Mouse (Mus musculus) limb, embryonic 10.5 days (tissue): Measurements from ENCODE around the gene Fam129c. TPM values are rescaled to one million over a fixed set of nuclear protein-coding genes. Genes with fewer than 3 reads are reported as not detected.

Source experiments
- DNase-seq: peaks from one replicate; pipeline ENCODE4 v3.0.0-alpha.2; 2017; ENCODE audit warnings: low spot score
- H3K27ac ChIP-seq: fragments of 300-500 bp; sonication (generic); 2 replicates; pipeline ENCODE4 v1.5.1; 2016; ENCODE audit warnings: mild to moderate bottlenecking
- H3K27me3 ChIP-seq: fragments of 300-500 bp; sonication (generic); 2 replicates; pipeline ENCODE4 v1.6.1; 2016; ENCODE audit warnings: low read depth, mild to moderate bottlenecking; ENCODE audit not compliant: poor library complexity, severe bottlenecking
- H3K36me3 ChIP-seq: fragments of 300-500 bp; sonication (generic); 2 replicates; pipeline ENCODE4 v1.6.1; 2016; ENCODE audit warnings: mild to moderate bottlenecking, moderate library complexity
- H3K4me1 ChIP-seq: fragments of 300-500 bp; sonication (generic); 2 replicates; pipeline ENCODE4 v1.6.1; 2016
- H3K4me3 ChIP-seq: fragments of 300-500 bp; sonication (generic); 2 replicates; pipeline ENCODE4 v1.5.1; 2016; ENCODE audit warnings: mild to moderate bottlenecking, moderate library complexity
- H3K9me3 ChIP-seq: fragments of 300-500 bp; sonication (generic); replicated peaks from 2 replicates; pipeline ENCODE4 v1.6.1; 2016; ENCODE audit warnings: mild to moderate bottlenecking
- WGBS: fragments of 180-500 bp; shearing (Covaris S2); methylation state at CpG from one replicate; pipeline ENCODE4 v1.1.7; 2016; 5-methylcytosine and 5-hydroxymethylcytosine counted together
- polyA plus RNA-seq: library from polyadenylated mRNA; unstranded; fragments of >200 nt; fragmentation: Nextera tagmentation; extraction: Ambion mirVana; gene quantifications from 2 replicates; pipeline ENCODE4 v1.2.1, GENCODE M21; 2016

The Fam129c gene
- polyA plus RNA-seq, 1 experiment from 2014 or later = 4.0 TPM

DNA sequence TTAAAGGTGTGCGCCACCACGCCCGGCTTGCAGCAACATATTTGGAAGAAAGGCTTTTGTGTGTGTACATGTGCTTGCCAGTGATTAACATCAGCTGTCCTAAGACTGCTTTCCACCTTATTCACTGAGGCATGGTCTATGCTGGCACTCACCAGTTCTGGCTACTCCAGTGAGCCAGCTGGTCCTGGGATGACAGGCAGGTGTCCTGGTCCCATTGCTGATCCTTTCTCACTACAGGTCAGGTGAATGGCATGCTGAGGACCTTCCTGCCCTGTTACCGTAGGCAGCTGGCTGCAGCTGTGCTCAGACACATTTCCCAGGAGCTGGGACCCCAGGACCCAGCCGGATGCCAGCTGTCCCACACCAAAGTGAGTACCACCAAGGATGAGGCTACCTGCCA, 1.4 kb downstream of the Fam129c start:
- Histone ChIP-seq H3K36me3 (peaks cover 17% of the 10 kb centered on the region), H3K27me3 (peaks cover 50% of the 10 kb centered on the region), H3K4me1 (peaks cover 34% of the 10 kb centered on the region), H3K27ac (no peak overlapping the region), H3K9me3 (no peaks in the 10 kb centered on the region), H3K4me3 (no peak overlapping the region)
- no peak for DNase-seq
- 92% methylated on average over 5 of the region's 5 CpGs for WGBS

- H3K27ac ChIP-seq = peak overlapping the region; percentile 73
- peak; percentile 62 for DNase-seq
- H3K4me1 ChIP-seq = peaks cover 23% of the 10 kb centered on the region
- 0 out of 2 replicates have a peak, but pooled peaks cover 3% of the 10 kb centered on the region for H3K36me3 ChIP-seq
- H3K4me3 ChIP-seq = peak overlapping the region; percentile 50
- peaks cover 64% of the 10 kb centered on the region for H3K27me3 ChIP-seq
- no peaks in the 10 kb centered on the region for H3K9me3 ChIP-seq
- 4% methylated on average over 65 of the region's 65 CpGs for WGBS
Measured at GRCm38 (mm10) chr8:71601939-71602665, 4.7 kb downstream of the Fam129c start.

DNA sequence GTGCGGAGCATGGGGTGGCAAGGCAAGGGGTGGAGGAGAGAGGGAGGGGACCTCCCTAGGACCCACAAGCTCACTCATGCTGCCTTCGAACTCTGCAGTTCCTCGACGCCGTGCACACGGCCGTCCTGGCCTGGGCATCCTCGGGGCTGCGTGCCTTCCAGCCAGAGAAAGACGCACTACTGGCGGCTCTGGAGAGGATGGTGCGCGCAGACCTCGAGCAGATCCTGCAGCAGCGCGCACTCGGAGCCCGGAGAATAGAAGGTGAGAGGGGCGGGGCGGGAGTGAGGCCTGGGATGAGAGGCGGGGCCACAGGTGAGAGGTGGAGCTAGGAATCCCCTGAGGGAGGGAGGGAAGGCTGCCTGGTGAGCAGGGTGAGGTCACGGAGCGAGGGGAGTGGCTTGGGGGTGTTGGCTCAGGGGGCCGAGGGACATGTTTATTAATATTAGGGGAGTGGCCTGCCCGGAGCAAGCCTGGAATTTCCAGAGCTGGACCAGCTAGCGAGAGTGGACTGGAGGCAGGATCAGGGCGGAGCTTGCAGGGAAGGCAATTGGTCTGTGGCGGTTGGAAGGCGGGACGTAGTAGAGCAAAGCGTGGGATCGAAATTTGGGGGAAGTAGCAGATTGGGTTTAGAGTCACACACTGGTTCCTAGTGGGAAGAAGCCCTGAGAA, 5.4 kb downstream of the Fam129c start:
- peaks cover 64% of the 10 kb centered on the region for H3K27me3 ChIP-seq
- under 1% methylated on average over 32 of the region's 32 CpGs for WGBS
- peaks cover 23% of the 10 kb centered on the region for H3K4me1 ChIP-seq
- DNase-seq = peak; percentile 84
- H3K4me3 ChIP-seq = peak overlapping the region; percentile 50
- H3K9me3 ChIP-seq = no peaks in the 10 kb centered on the region
- peak overlapping the region; percentile 73 for H3K27ac ChIP-seq
- H3K36me3 ChIP-seq = 0 out of 2 replicates have a peak, but pooled peaks cover 3% of the 10 kb centered on the region

DNA sequence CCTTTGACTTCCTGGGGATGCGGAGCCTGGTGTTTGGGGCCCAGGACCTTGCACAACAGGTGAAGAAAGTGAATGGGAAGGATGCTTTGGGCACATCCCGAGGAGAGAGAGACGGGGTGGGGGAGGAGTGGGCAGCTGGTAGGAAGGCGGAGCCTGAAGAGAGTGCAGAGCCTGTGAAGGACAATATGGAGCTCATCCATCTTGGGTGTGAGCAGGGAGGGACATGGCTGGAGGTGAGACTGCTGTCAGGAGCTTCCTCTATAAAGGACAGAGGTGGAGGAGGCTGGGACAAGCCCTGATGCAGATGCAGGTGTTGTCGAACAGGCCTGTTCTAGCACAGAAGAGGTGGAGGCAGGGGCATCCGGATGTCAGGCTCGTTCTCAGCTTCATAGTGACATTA, 6.6 kb downstream of the Fam129c start:
- H3K9me3 ChIP-seq = no peaks in the 10 kb centered on the region
- H3K4me1 ChIP-seq = peaks cover 23% of the 10 kb centered on the region
- DNase-seq = no peak
- H3K36me3 ChIP-seq = 0 out of 2 replicates have a peak, but pooled peaks cover 3% of the 10 kb centered on the region
- 52% methylated on average over 7 of the region's 7 CpGs for WGBS
- H3K27me3 ChIP-seq = peaks cover 62% of the 10 kb centered on the region
- H3K4me3 ChIP-seq = no peak overlapping the region
- no peak overlapping the region for H3K27ac ChIP-seq

DNA sequence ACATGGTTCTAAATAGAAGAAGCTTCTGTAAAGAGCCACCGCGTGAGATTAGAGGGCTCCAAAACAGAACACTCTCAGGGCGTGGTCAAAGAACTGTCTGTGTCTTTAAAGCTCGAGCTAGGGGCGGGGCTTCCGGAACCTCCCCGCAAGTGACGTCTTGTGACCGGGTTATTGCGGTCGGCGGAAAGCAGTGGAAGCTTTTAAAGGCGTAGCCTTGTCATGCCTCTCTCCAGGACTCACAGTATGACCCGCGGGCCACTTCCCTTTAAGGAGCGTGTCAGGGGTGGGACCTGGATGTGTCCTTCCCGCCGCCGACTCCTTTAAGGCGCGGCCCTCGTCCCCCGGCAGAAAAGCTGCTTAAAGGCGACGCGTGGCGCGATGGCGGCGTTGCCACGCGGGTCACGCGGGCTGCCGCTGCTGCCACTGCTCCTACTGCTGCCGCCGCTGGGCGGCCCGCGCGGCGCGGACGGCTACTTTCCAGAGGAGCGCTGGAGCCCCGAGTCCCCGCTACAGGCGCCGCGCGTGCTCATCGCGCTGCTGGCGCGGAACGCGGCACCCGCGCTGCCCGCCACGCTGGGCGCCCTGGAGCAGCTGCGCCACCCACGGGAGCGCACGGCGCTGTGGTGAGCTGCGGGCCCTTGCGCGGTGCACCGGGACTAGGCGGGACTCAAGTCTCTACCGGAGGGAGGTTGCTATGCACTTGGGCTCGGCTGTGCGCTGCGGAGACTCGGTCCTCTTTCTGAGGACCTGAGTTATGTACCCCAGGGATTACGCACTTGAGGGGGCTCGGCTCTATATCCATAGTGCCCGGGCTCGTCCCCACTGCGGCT, 13.6 kb downstream of the Fam129c start, which contains the start of gene Colgalt1:
Gene Colgalt1, plus strand, starts transcription at position 177 of the 830 bp plus-strand sequence.
- WGBS = under 1% methylated on average over 81 of the region's 82 CpGs

DNA sequence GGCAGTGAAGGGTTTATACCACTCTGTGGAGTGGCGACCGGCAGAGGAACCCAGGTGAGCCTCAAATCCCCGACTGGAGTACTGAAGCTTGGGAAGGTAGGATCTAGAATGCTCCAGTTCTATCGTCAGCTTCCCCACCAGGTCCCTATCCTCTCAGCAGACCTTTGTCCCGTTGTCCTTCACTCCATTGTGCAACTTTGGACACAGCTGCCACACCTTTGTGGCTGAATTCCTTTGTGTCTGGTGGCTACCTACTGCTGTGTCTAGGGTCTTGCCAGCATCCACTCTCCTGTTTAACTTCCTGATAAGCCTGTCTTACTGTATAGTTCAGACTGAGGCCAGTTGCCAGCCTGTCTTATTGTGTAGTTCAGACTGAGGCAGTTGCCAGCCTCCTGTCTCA, 14.7 kb downstream of the Fam129c start:
- H3K27ac ChIP-seq = no peak overlapping the region; the same call in 1 of the 2 replicates
- DNase-seq = no peak
- H3K9me3 ChIP-seq = no peaks in the 10 kb centered on the region
- no peaks in the 10 kb centered on the region for H3K27me3 ChIP-seq
- peaks cover 23% of the 10 kb centered on the region for H3K4me1 ChIP-seq
- peaks cover 46% of the 10 kb centered on the region for H3K36me3 ChIP-seq
- WGBS = 63% methylated on average over 5 of the region's 5 CpGs
- H3K4me3 ChIP-seq = peak overlapping the region; percentile 97

More for the DNA sequence above, 13.6 kb downstream of the Fam129c start, which contains the start of gene Colgalt1:
- Histone ChIP-seq H3K27me3 (no peaks in the 10 kb centered on the region), H3K9me3 (no peaks in the 10 kb centered on the region), H3K4me1 (peaks cover 23% of the 10 kb centered on the region), H3K36me3 (peaks cover 35% of the 10 kb centered on the region), H3K4me3 (peak within 1 kb of the TSS; percentile 97), H3K27ac (peak within 1 kb of the TSS; percentile 93)
- DNase-seq = peak; percentile 95

DNA sequence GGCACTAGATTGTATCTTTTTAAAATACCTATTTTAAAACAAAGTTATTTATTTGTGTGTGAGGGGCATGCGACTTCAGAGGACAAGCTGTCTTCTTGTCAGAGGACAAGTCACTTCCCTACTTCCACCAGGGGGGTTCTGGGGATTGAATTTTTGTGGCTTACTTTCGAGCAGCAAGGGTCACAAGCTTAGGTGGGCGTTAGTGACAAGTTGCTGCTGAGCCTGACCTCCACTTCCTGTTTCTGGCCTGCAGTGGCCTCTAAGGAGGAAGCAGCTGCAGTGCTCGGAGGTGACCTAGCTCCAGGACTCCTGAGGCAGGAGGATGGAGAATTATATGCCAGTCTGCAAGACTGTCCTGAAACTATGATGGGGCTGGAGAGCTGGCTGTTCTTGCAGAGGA, 16.0 kb downstream of the Fam129c start:
- Histone ChIP-seq H3K27ac (no peak overlapping the region), H3K27me3 (no peaks in the 10 kb centered on the region), H3K9me3 (no peaks in the 10 kb centered on the region), H3K4me3 (no peak overlapping the region; the same call in 1 of the 2 replicates), H3K36me3 (peaks cover 59% of the 10 kb centered on the region), H3K4me1 (peaks cover 23% of the 10 kb centered on the region)
- DNase-seq = no peak
- 46% methylated on average over 4 of the region's 4 CpGs for WGBS

GRCm38 (mm10) chr8:71619786-71620185, 22.3 kb downstream of the Fam129c start:
- Histone ChIP-seq H3K4me1 (no peaks in the 10 kb centered on the region), H3K9me3 (peaks cover 14% of the 10 kb centered on the region), H3K27ac (no peak overlapping the region), H3K27me3 (no peaks in the 10 kb centered on the region), H3K36me3 (peaks cover 98% of the 10 kb centered on the region), H3K4me3 (no peak overlapping the region)
- no peak for DNase-seq
- 97% methylated on average over 2 of the region's 2 CpGs for WGBS

DNA sequence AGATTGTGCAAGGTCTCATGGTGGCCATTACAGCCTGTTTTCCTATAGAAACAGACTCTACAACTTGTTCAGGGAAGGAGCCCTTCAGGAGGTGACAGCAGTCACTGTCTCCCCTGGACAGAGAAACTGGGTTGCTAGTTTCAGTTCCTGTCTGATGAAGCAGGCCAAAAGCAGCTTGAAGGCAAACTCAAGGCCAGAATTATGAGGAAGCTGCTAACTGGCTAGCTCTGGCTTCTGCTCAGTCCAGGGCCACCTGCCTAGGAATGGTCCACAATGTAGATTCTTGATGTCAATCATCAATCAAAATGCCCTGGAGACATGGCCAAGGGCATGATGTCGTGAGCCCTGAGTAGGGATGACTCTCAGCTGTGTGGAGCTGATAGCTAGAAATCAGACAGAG, 27.6 kb downstream of the Fam129c start:
- peaks cover 30% of the 10 kb centered on the region for H3K4me1 ChIP-seq
- DNase-seq = no peak
- peaks cover 9% of the 10 kb centered on the region for H3K27me3 ChIP-seq
- WGBS = 95% methylated on average over 1 of the region's 1 CpGs
- peaks cover 14% of the 10 kb centered on the region for H3K9me3 ChIP-seq
- no peak overlapping the region for H3K27ac ChIP-seq
- H3K36me3 ChIP-seq = peaks cover 64% of the 10 kb centered on the region
- no peak overlapping the region for H3K4me3 ChIP-seq

- Histone ChIP-seq H3K36me3 (peaks cover 47% of the 10 kb centered on the region), H3K4me3 (no peak overlapping the region), H3K27me3 (peaks cover 25% of the 10 kb centered on the region), H3K9me3 (peaks cover 14% of the 10 kb centered on the region), H3K4me1 (peaks cover 33% of the 10 kb centered on the region), H3K27ac (no peak overlapping the region)
- 83% methylated on average over 9 of the region's 9 CpGs for WGBS
- no peak for DNase-seq
Measured at GRCm38 (mm10) chr8:71626753-71627152, 29.3 kb downstream of the Fam129c start.

DNA sequence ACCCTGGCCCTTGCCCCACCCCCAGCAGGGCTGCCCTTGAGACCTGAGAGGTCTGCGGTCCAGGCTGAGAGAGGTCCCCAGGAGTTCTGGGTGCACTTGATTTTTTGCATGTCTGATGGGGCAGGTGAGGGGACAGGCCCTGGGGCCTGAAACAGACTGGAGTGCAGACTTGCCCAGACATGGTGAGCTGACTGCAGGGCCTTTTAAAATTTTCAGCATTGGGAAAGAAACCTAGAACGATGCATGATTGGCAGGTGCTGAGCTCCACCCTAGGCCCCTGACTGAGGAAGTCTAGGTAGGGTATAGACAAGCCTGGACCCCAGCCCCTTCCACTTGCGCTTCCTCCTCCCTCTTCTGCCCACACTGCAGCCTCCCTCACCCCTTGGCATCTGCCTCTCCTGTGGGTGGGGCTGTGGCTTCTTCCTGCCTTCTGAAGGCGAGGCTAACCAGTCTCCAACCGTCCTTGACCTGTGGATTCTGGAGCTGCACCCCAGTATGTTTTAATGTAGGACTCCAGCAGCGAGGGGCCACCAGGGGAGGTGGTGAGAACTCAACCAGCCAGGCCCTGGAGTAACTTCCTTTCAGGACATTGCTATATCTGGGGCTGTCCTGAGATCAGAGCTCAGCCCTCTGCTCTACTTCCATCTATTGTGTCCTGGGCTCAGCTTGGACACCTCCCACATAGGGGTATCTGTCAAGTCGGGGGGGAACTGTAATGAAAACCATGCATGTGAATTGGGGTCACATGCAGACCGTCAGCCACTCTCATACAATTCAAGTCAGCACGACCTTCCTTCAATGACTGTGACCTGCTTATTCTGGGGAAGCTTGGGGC, 30.0 kb downstream of the Fam129c start:
- 52% methylated on average over 9 of the region's 9 CpGs for WGBS
- Histone ChIP-seq H3K9me3 (peaks cover 10% of the 10 kb centered on the region), H3K36me3 (peaks cover 40% of the 10 kb centered on the region), H3K4me3 (no peak overlapping the region), H3K4me1 (peaks cover 33% of the 10 kb centered on the region), H3K27me3 (peaks cover 33% of the 10 kb centered on the region), H3K27ac (no peak overlapping the region)
- no peak for DNase-seq
